Mouse (Mus musculus): ENCODE results near the gene Nkd1. TPM values are rescaled to one million over a fixed set of nuclear protein-coding genes. Genes with fewer than 3 reads are reported as not detected.

The Nkd1 gene
- polyA plus RNA-seq, 1 experiment from 2014 or later = 0.04 TPM

DNA sequence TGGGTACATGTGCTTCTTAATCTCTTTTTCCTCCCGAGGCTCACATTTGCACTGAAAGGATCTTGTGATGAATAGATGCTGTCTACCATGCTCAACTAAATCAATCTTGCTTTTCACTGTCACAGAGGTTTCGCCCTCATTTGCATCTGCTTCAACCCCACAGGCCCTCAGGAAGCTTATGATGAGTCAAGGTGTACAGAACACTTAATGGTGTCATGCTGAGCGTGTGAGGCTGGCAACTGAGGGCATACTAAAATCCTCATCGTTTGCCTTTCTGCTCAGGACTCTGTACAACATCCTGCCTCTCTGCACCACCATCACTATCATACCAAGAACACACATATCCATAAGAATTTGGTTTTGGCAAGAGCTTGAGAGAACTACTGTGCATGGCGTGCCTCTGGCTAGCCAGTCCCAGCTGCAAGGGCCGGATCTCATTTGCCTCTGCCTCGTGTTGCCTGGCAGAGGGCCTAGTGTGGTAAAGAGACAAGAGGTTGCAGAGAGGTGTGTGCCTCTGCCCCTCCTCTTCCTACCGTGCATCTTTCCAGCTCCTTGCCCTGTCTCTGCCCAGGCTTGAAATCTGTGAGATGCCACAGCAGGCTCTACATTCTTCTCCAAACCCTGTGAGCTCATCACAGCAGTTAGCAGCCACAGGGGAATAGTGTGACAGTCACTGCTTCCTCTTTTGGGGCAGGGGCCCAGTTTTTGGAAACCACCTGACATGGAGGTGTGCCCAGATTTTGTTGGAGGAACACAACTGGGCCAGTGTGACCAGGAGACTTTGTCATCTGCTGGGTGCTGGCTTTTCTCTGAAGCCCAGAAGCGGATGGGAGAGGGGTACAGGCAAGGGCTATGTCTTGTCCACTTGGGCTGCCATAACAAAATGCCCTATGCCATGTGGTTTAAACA lies 116.2 kb downstream of the Nkd1 start:
- no peak for ATAC-seq
- TF ChIP-seq CTCF (IDR thresholded peaks at IDR 0.05) = no peak
- in situ Hi-C loops (cut with MboI; ENCODE audit: low pct_unique_long_range_greater_than_20kb) = no loop called here
- ChIA-PET POLR2A (no interaction called here), CTCF (interaction anchor here (1.5 kb wide), 1 partner anchor 16 kb away, joined by 3 read pairs; no protein-coding TSS in a partner anchor)
- H3K27me3 ChIP-seq = peaks cover 4% of the 10 kb centered on the region
- DNase-seq (ENCODE audit: low read depth, low spot score) = no peak

- ATAC-seq = no peak
- no peak for TF ChIP-seq CTCF (IDR thresholded peaks at IDR 0.05)
- in situ Hi-C loops (cut with MboI; ENCODE audit: low pct_unique_long_range_greater_than_20kb) = no loop called here
- CTCF ChIA-PET = interaction anchor here (1.0 kb wide), 1 partner anchor 116 kb away, joined by 3 read pairs; no protein-coding TSS in a partner anchor
- peaks cover 4% of the 10 kb centered on the region for H3K27me3 ChIP-seq
- no peak for DNase-seq (ENCODE audit: low read depth, low spot score)
- POLR2A ChIA-PET = no interaction called here
Measured at GRCm38 (mm10) chr8:88638908-88639307, 117.8 kb downstream of the Nkd1 start.

DNA sequence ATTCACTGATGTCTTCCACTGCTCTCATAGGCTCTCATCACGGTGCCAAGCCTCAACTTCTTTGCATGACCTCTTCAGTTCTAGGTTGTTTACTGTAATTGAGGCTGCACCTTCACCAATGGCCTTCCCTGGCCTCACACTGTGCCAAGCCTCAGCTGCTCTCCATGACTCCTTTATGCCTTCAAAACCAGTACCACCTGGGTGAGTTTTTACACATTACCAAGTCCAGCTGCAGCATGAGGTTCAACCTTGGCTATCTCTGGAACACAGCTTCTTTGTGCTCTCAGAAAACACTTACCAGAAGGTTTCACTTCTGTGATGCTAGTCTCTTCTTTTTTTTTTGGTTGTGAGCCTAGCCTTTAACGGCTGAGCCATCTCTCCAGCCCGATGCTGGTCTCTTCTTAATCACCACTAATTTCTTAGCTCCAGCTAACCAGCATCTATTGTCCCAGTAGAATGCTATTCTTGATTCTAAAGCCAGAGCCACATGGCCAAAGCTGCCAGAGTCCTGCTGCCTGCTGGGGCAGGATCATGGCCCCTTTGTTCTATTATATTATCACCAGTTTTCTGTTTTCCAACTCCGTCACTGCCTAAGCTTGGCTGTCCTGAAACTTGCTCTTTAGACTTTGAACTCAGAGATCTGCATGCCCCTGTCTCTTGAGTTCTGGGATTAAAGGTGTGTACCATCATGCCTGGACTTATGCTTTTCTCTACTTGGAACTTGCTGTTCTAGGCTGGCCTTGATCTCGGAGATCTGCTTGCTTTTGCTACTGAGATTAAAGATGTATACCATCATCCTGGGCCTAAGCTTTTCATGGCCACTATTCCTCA lies 121.8 kb downstream of the Nkd1 start:
- POLR2A ChIA-PET = no interaction called here
- in situ Hi-C loops (cut with MboI; ENCODE audit: low pct_unique_long_range_greater_than_20kb) = no loop called here
- TF ChIP-seq CTCF (IDR thresholded peaks at IDR 0.05) = no peak
- CTCF ChIA-PET = no interaction called here
- DNase-seq (ENCODE audit: low read depth, low spot score) (no peak), ATAC-seq (no peak)
- peaks cover 10% of the 10 kb centered on the region for H3K27me3 ChIP-seq

Other genes starting within 250 kb of the Nkd1 start
- 0.60 TPM for gene Adcy7, start 249.0 kb upstream of the Nkd1 start, polyA plus RNA-seq (2021)
- gene Brd7, start 159.2 kb upstream of the Nkd1 start, polyA plus RNA-seq (2021) = 84.6 TPM
- 0.03 TPM for gene Snx20, start 114.8 kb downstream of the Nkd1 start, polyA plus RNA-seq (2021)
- not detected for gene Nod2, start 126.0 kb downstream of the Nkd1 start, polyA plus RNA-seq (2021)
- gene Cyld, start 175.7 kb downstream of the Nkd1 start, polyA plus RNA-seq (2021) = 46.7 TPM